Mouse (Mus musculus) heart, embryonic 16.5 days (tissue): Measurements from ENCODE around the gene Ripk3. TPM values are rescaled to one million over a fixed set of nuclear protein-coding genes. Genes with fewer than 3 reads are reported as not detected.

Source experiments
- ATAC-seq: fragments of 200-750 bp; cut with Nextera tagmentation; replicated peaks from 2 replicates; pipeline ENCODE4 v1.8.0; 2017; ENCODE audit warnings: moderate number of reproducible peaks; ENCODE audit not compliant: insufficient read depth, low FRiP score; ENCODE audit errors: extremely low read depth
- H3K27ac ChIP-seq: fragments of 300-500 bp; sonication (generic); 2 replicates; pipeline ENCODE4 v1.5.1; 2014; ENCODE audit warnings: mild to moderate bottlenecking, low read length, control low read depth, moderate library complexity
- H3K27me3 ChIP-seq: fragments of 300-500 bp; sonication (generic); 2 replicates; pipeline ENCODE4 v1.6.1; 2014; ENCODE audit warnings: low read length, mixed read lengths; ENCODE audit not compliant: control insufficient read depth, insufficient read depth
- H3K36me3 ChIP-seq: fragments of 300-500 bp; sonication (generic); 2 replicates; pipeline ENCODE4 v1.6.1; 2014; ENCODE audit not compliant: control insufficient read depth, insufficient read depth
- H3K4me1 ChIP-seq: fragments of 300-500 bp; sonication (generic); 2 replicates; pipeline ENCODE4 v1.6.1; 2014; ENCODE audit warnings: low read length, mixed read lengths; ENCODE audit not compliant: control insufficient read depth, insufficient read depth
- H3K4me2 ChIP-seq: fragments of 300-500 bp; sonication (generic); 2 replicates; pipeline ENCODE4 v1.6.1; 2014; ENCODE audit warnings: low read depth, mild to moderate bottlenecking, control low read depth, low read length
- H3K4me3 ChIP-seq: fragments of 300-500 bp; sonication (generic); 2 replicates; pipeline ENCODE4 v1.5.1; 2014; ENCODE audit warnings: mild to moderate bottlenecking, control low read depth, low read length
- H3K9ac ChIP-seq: fragments of 300-500 bp; sonication (generic); 2 replicates; pipeline ENCODE4 v1.6.1; 2014; ENCODE audit warnings: low read length, control low read depth
- H3K9me3 ChIP-seq: fragments of 300-500 bp; sonication (generic); replicated peaks from 2 replicates; pipeline ENCODE4 v1.6.1; 2016; ENCODE audit warnings: low read length; ENCODE audit not compliant: control insufficient read depth
- WGBS: fragments of 180-500 bp; shearing (Covaris S2); extraction: QIAGEN DNeasy Blood & Tissue Kit; methylation state at CpG from one replicate; pipeline ENCODE4 v1.1.7; 2014; 5-methylcytosine and 5-hydroxymethylcytosine counted together
- polyA plus RNA-seq: library from polyadenylated mRNA; unstranded; fragments of >200 nt; fragmentation: Nextera tagmentation; extraction: Ambion mirVana; gene quantifications from 2 replicates; pipeline ENCODE4 v1.2.1, GENCODE M21; 2015

The Ripk3 gene
- polyA plus RNA-seq, 1 experiment from 2014 or later: 20.8 TPM

GRCm38 (mm10) chr14:55815310-55815751 is 26.7 kb upstream of the Ripk3 start:
- ATAC-seq: peak; percentile 69; the same call in 1 of the 2 replicates
- Histone ChIP-seq H3K27ac (no peak overlapping the region), H3K4me3 (peak overlapping the region; percentile 50), H3K9ac (peak overlapping the region; percentile 58), H3K27me3 (no peaks in the 10 kb centered on the region), H3K36me3 (no peaks in the 10 kb centered on the region), H3K4me2 (peak overlapping the region; percentile 69), H3K9me3 (no peaks in the 10 kb centered on the region), H3K4me1 (no peaks in the 10 kb centered on the region)
- WGBS: 15% methylated on average over 17 of the region's 17 CpGs

DNA sequence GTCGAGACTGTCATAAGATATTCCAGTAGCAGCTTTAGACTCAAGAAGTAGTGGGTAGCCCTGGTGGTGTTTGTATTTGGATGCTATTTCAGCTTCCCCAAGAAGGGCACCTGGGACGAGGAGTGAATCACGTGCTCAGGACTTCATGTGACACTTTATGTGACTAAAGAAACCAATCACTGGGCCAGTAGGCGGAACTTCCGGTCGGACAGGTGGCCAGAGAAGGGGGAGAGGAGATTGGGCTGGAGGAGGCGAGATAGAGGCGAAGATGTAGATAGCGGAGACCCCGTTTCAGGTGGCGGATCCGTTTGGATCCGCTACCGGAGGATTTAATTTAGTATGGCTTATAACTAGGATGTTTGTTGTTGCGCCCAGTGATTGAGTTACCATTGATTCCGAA is 26.2 kb upstream of the Ripk3 start:
- Histone ChIP-seq H3K36me3 (no peaks in the 10 kb centered on the region), H3K4me3 (peak overlapping the region; percentile 50), H3K9ac (peak overlapping the region; percentile 58), H3K9me3 (no peaks in the 10 kb centered on the region), H3K27ac (no peak overlapping the region), H3K4me2 (peak overlapping the region; percentile 69), H3K4me1 (no peaks in the 10 kb centered on the region), H3K27me3 (no peaks in the 10 kb centered on the region)
- 21% methylated on average over 16 of the region's 16 CpGs for WGBS
- no peak; the same call in 1 of the 2 replicates for ATAC-seq

GRCm38 (mm10) chr14:55795380-55796163 is 6.9 kb upstream of the Ripk3 start:
- H3K4me1 ChIP-seq: no peaks in the 10 kb centered on the region
- WGBS: 68% methylated on average over 15 of the region's 15 CpGs
- 0 out of 2 replicates have a peak, but pooled peaks have one; percentile 45 for ATAC-seq
- H3K9me3 ChIP-seq: no peaks in the 10 kb centered on the region
- H3K4me3 ChIP-seq: no peak overlapping the region
- H3K27me3 ChIP-seq: no peaks in the 10 kb centered on the region
- H3K4me2 ChIP-seq: no peak overlapping the region
- peak overlapping the region; percentile 23 for H3K27ac ChIP-seq
- H3K9ac ChIP-seq: no peak overlapping the region
- H3K36me3 ChIP-seq: no peaks in the 10 kb centered on the region

DNA sequence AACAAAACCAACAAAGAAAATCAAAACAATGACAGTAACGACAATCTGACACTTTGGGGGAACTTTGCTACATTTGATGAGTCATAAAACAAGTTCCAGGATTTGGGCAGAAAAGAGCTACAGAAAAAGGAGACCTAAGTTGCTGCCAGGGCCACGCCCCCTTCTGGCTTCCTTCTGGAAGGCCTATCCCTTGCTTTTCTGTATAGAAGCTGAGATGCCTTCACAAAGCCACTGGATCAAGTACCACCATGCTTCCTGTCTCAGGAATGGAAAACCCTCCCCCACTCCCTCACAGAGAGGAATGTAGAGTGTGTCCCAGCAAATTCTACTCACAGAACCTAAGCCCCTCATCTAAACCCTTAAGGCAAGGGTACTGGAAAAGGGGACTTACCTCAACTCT is 5.3 kb upstream of the Ripk3 start:
- Histone ChIP-seq H3K27me3 (0 out of 2 replicates have a peak, but pooled peaks cover 3% of the 10 kb centered on the region), H3K36me3 (no peaks in the 10 kb centered on the region), H3K4me1 (no peaks in the 10 kb centered on the region), H3K9me3 (no peaks in the 10 kb centered on the region), H3K4me3 (no peak overlapping the region), H3K4me2 (no peak overlapping the region), H3K27ac (no peak overlapping the region), H3K9ac (no peak overlapping the region)
- no peak for ATAC-seq
- WGBS: 59% methylated on average over 2 of the region's 2 CpGs

- Histone ChIP-seq H3K36me3 (no peaks in the 10 kb centered on the region), H3K4me1 (no peaks in the 10 kb centered on the region), H3K27me3 (0 out of 2 replicates have a peak, but pooled peaks cover 3% of the 10 kb centered on the region), H3K9ac (no peak overlapping the region), H3K4me2 (no peak overlapping the region), H3K4me3 (no peak overlapping the region), H3K9me3 (no peaks in the 10 kb centered on the region), H3K27ac (no peak overlapping the region)
- no peak for ATAC-seq
- WGBS: 61% methylated on average over 2 of the region's 2 CpGs
These were observed 4.8 kb upstream of the Ripk3 start for GRCm38 (mm10) chr14:55793461-55793860.

GRCm38 (mm10) chr14:55787731-55788130 is 934 bp downstream of the Ripk3 start:
- Histone ChIP-seq H3K27ac (no peak overlapping the region), H3K9ac (peak overlapping the region; percentile 60; the same call in 1 of the 2 replicates), H3K27me3 (peaks cover 31% of the 10 kb centered on the region), H3K4me1 (0 out of 2 replicates have a peak, but pooled peaks cover 4% of the 10 kb centered on the region), H3K4me2 (peak overlapping the region; percentile 77), H3K9me3 (no peaks in the 10 kb centered on the region), H3K4me3 (peak overlapping the region; percentile 57), H3K36me3 (no peaks in the 10 kb centered on the region)
- WGBS: 28% methylated on average over 11 of the region's 11 CpGs
- no peak for ATAC-seq

DNA sequence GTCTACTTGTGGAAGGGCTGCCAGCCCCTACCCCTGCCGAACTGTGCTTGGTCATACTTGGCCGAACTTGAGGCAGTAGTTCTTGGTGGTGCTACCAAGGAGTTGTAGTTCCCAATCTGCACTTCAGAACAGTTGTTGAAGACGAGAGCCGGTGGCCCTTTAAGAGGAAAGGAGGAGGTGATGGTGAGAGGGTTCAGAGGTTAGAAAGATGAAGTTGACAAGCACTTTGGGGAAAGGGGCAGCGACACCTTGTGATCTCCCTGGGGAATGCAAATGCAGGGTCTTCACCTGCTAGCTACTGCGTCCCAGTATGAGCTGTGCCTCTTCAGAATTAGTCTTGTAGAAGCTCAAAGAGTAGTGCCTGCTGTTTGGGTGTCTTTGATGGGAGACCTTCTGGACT is 3.5 kb downstream of the Ripk3 start:
- WGBS: 35% methylated on average over 6 of the region's 6 CpGs
- no peak overlapping the region for H3K27ac ChIP-seq
- H3K9ac ChIP-seq: no peak overlapping the region
- H3K9me3 ChIP-seq: no peaks in the 10 kb centered on the region
- peaks cover 16% of the 10 kb centered on the region for H3K4me1 ChIP-seq
- no peak for ATAC-seq
- no peak overlapping the region for H3K4me3 ChIP-seq
- H3K27me3 ChIP-seq: peaks cover 44% of the 10 kb centered on the region
- no peak overlapping the region for H3K4me2 ChIP-seq
- H3K36me3 ChIP-seq: no peaks in the 10 kb centered on the region

DNA sequence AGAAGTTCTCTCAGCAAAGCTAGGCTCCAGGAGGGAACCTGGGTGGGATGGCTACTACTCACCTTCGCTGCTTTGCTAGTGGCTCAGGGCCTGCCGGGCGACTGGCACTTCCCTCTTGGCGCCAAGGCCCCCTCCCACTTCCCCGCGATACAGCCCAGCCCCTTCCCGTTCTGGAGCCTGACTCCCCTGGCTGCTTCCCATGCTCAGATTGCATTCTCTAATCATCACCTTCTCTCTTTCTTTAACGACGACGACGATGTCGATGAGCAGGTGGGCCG is 4.8 kb downstream of the Ripk3 start, which contains the start of gene Adcy4:
Gene Adcy4, minus strand, starts transcription at position 138 of the 278 bp plus-strand sequence.
- 5% methylated on average over 13 of the region's 13 CpGs for WGBS

DNA sequence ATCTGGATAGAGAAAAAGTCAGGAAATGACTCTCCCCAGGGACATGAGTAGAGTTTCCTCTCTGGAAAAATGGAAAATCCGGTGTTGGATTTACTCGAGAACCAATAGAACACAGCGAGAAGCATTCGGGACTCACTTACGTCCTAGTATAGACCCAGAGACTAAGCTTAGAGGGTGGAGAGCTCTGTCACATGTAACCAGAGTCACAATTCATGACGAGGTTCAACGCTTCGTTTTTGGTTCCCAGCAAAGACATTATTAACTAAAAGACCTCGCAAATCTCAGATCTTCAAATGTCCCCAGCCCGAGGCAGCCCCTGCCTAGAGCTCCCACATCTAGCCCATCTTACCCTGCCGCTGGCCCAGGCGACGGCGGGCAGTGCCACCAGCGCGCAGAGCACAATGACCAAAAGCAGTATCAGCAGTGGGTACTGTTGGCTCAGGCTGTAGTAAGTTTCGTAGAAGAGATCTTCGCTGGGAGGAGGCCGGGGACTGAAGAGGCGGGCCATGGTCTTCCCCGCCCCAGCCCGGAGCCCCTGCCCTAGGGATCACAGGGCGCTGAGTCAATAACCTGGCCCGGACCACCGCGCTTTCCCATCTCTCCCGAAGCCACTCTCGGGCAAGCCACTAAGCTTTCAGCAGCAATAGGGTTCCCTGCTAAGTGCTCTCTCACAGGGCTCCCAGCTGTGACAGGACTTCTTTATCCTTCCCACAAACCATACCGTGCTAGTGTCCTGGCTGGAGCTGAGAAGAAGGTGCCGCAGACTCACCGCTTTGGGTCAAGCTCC is 5.3 kb downstream of the Ripk3 start:
- H3K27me3 ChIP-seq: peaks cover 40% of the 10 kb centered on the region
- H3K36me3 ChIP-seq: no peaks in the 10 kb centered on the region
- peaks cover 16% of the 10 kb centered on the region for H3K4me1 ChIP-seq
- H3K9me3 ChIP-seq: no peaks in the 10 kb centered on the region
- peak overlapping the region; percentile 91 for H3K27ac ChIP-seq
- H3K4me3 ChIP-seq: peak overlapping the region; percentile 59
- WGBS: 4% methylated on average over 31 of the region's 31 CpGs
- peak overlapping the region; percentile 73 for H3K9ac ChIP-seq
- H3K4me2 ChIP-seq: peak overlapping the region; percentile 71
- 0 out of 2 replicates have a peak, but pooled peaks have one; percentile 52 for ATAC-seq

More for the DNA sequence above, 4.8 kb downstream of the Ripk3 start, which contains the start of gene Adcy4:
- Histone ChIP-seq H3K27ac (peak within 1 kb of the TSS; percentile 91), H3K9me3 (no peaks in the 10 kb centered on the region), H3K9ac (peak within 1 kb of the TSS; percentile 73), H3K36me3 (no peaks in the 10 kb centered on the region), H3K4me1 (peaks cover 16% of the 10 kb centered on the region), H3K4me3 (peak within 1 kb of the TSS; percentile 59), H3K4me2 (peak within 1 kb of the TSS; percentile 71), H3K27me3 (peaks cover 40% of the 10 kb centered on the region)
- peak; percentile 55 for ATAC-seq
